Mouse (Mus musculus) MEL (cell line): ENCODE data around the gene Ppif.

Source experiments
- CTCF ChIP-seq, 3 experiments: IDR thresholded peaks in 2 of 3; conservative IDR thresholded peaks in 1 of 3; 2 replicates each; pipeline ENCODE4 v1.5.1; 2011 to 2012; ENCODE audit warnings: low read length in 3 of 3, low read depth in 2 of 3, mild to moderate bottlenecking in 2 of 3, improper control_type of control experiment in 1 of 3, inconsistent platforms in 1 of 3, mixed read lengths in 1 of 3, moderate library complexity in 1 of 3; ENCODE audit not compliant: control insufficient read depth in 1 of 3, insufficient read depth in 1 of 3, poor library complexity in 1 of 3, severe bottlenecking in 1 of 3
- GATA1 ChIP-seq: IDR thresholded peaks from 2 replicates; pipeline ENCODE4 v1.6.1; 2011; ENCODE audit warnings: low read depth, low read length, improper control_type of control experiment
- KAT2A ChIP-seq: conservative IDR thresholded peaks from 2 replicates; pipeline ENCODE4 v1.6.1; 2012; ENCODE audit warnings: low read depth, low read length, improper control_type of control experiment, inconsistent platforms
- NELFE ChIP-seq: IDR thresholded peaks from 2 replicates; pipeline ENCODE4 v1.6.1; 2011; ENCODE audit warnings: low read depth, low read length, improper control_type of control experiment
- POLR2A ChIP-seq, 2 experiments: IDR thresholded peaks; 2 replicates each; pipeline ENCODE4 v1.6.1; 2011 to 2012; ENCODE audit warnings: low read length in 2 of 2, mild to moderate bottlenecking in 2 of 2, control low read depth in 1 of 2, improper control_type of control experiment in 1 of 2, low read depth in 1 of 2, moderate library complexity in 1 of 2; ENCODE audit not compliant: control insufficient read depth in 1 of 2, insufficient read depth in 1 of 2, poor library complexity in 1 of 2
- SIN3A ChIP-seq: IDR thresholded peaks from 2 replicates; pipeline ENCODE4 v1.6.1; 2012; ENCODE audit warnings: low read length, improper control_type of control experiment, inconsistent platforms

DNA sequence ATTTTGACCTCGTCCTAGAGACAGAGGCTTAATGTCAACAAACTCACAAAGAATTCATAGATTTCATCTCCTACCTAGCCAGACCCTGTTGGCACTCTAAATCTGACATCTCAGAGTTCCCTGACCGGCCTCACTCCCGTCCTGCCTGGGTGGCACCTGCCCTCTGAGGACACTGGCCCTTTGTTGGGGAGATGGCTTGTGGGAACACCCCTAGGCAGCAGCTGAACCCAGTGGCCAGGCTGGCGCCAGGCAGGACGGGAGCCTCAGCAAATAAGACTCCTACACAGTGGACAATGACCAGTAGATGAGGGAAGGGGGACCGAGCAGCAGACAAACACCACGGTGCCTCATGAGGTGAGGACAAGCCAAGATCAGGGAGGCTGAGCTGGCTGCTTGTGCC, 14.3 kb upstream of the Ppif start:
- TF ChIP-seq SIN3A (no peak), CTCF (IDR thresholded peaks at IDR 0.05 in 2 of 3, conservative IDR thresholded peaks at IDR 0.05 in 1 of 3; ENCODE audit: control insufficient read depth in 1 of 3, insufficient read depth in 1 of 3, low read depth in 2 of 3, low read length in 3 of 3, poor library complexity in 1 of 3, severe bottlenecking in 1 of 3) (no peak), GATA1 (no peak), POLR2A (IDR thresholded peaks at IDR 0.05; ENCODE audit: control insufficient read depth in 1 of 2, insufficient read depth in 1 of 2, low read depth in 1 of 2, low read length in 2 of 2, poor library complexity in 1 of 2) (no peak), KAT2A (no peak), NELFE (no peak)
